Mouse (Mus musculus): ENCODE results near the gene Spata9. TPM values are rescaled to one million over a fixed set of nuclear protein-coding genes. Genes with fewer than 3 reads are reported as not detected.

The Spata9 gene
- polyA plus RNA-seq, 1 experiment from 2014 or later, result 0.22 TPM

DNA sequence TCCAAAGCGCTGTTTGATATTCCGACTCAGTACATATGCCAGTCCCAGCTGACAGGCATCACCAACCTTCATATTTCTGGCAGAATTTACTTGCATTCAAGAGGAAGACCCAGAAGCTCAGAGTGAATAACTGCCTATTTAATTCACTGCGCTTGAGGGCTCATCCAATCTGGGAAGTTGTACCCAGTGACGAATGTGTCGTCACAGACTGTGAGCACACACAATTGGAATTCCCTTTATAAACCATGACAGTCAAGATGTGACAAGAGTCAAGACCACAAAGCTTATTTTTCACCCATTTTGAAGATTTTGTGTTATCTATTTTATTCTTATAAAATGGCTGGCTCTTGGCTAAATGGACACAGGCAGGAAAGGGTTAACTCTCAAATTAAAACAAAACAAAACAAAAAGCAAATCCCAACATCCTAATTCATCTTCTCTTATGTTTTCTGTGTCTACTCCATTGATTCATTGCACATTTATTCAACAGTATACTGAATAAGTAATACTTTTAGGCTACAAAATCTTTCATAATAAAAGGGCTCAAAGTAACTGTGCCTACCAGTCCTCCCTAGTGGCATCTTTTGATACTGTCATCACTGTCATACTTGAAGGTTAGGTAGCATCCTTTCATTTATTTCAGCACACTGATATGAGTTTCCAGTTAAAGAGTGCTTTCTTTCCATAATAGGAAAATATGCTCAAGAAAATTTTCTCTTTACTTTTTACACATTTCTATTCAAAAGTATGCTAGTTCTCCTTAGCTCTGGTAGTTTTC is 25.2 kb upstream of the Spata9 start:
- H3K9me3 ChIP-seq (ENCODE audit: control insufficient read depth, low read length), result no peaks in the 10 kb centered on the region
- ATAC-seq, result no peak
- H3K4me2 ChIP-seq (ENCODE audit: low read depth, low read length), result peak overlapping the region; percentile 39
- peak overlapping the region; percentile 7; the same call in 1 of the 2 replicates for H3K27ac ChIP-seq (ENCODE audit: low read length)
- WGBS, result 80% methylated on average over 5 of the region's 5 CpGs
- H3K36me3 ChIP-seq (ENCODE audit: control insufficient read depth, insufficient read depth, low read length), result peaks cover 10% of the 10 kb centered on the region; the same call in 1 of the 2 replicates
- H3K4me3 ChIP-seq (ENCODE audit: low read length), result no peak overlapping the region
- H3K4me1 ChIP-seq (ENCODE audit: control insufficient read depth, insufficient read depth, low read length), result peaks cover 3% of the 10 kb centered on the region
- H3K27me3 ChIP-seq (replicated peaks; ENCODE audit: control insufficient read depth, insufficient read depth, low read length), result no peaks in the 10 kb centered on the region
- no peak overlapping the region for H3K9ac ChIP-seq (ENCODE audit: low read depth, low read length)

DNA sequence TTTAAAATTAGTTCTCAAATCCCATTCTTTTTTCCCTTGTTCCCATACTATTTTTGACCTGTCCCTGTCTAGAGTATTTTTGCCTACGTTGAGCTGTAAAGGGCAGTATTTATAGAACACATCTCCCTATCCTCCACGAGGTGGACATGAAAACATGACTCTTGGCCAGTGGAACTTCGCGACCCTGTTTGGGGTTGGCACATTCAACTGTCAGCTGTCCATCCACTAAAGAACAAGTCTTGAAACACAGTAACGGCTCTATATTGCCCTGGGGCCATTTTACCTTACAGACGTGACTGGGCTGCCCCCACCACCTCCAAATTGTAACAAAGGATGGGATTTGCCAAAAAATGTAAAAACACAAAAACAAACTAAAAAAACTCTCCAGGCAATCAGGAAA is 24.2 kb upstream of the Spata9 start:
- H3K4me2 ChIP-seq (ENCODE audit: low read depth, low read length), result peak overlapping the region; percentile 86
- WGBS, result 0% methylated on average over 6 of the region's 6 CpGs
- H3K4me3 ChIP-seq (ENCODE audit: low read length), result peak overlapping the region; percentile 79
- H3K27ac ChIP-seq (ENCODE audit: low read length), result peak overlapping the region; percentile 98
- peak; percentile 18; the same call in 1 of the 2 replicates for ATAC-seq
- H3K9ac ChIP-seq (ENCODE audit: low read depth, low read length), result peak overlapping the region; percentile 94
- no peaks in the 10 kb centered on the region for H3K9me3 ChIP-seq (ENCODE audit: control insufficient read depth, low read length)
- peaks cover 8% of the 10 kb centered on the region; the same call in 1 of the 2 replicates for H3K36me3 ChIP-seq (ENCODE audit: control insufficient read depth, insufficient read depth, low read length)
- peaks cover 3% of the 10 kb centered on the region for H3K4me1 ChIP-seq (ENCODE audit: control insufficient read depth, insufficient read depth, low read length)
- H3K27me3 ChIP-seq (replicated peaks; ENCODE audit: control insufficient read depth, insufficient read depth, low read length), result no peaks in the 10 kb centered on the region

DNA sequence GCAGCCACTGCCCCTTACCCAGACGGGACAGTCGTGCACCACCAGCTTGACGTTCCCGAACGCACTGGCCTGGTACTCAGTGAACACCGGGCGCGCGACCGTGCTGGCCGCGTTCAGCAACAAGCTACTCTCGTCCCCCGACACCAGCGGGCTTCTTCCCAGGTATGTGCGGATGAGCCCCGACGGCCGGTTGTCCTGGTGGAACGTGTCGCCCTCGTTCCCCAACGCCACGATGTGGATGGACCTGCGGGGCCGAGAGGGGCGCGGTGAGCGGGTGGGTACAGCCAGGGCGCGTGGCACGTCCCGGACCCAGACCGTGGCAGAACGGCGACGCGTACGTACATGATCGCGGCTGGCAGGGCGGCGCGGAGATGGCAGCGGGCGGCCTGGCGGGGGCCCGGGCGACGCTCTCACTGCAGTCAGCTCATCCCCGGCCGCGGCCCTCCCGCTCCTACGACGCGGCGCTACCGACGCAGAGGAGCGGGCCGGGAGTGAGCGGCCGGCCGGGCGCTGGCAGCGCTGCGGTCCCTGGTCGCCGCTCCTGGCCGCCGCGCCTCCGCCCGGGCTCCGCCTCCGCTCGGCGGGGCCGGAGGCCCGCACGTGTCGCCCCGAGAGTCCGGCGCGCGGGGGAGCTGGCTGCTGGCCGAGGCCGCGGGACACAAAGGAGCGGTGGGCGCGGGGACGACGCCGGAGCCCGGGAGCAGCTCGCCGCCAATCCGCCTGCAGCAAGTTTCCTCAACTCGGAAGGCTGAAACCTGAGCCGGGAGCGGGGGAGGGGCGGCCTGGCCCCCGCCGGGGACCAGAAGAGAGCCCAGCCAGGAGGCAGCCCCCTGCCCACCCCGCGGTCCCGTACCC is 23.5 kb upstream of the Spata9 start, which contains the start of gene Rhobtb3:
TSS of gene Rhobtb3 (minus strand) at position 737 of the 855 bp plus-strand sequence.
- WGBS, result 0% methylated on average over 105 of the region's 110 CpGs
- Histone ChIP-seq H3K9me3 (ENCODE audit: control insufficient read depth, low read length) (no peaks in the 10 kb centered on the region), H3K27me3 (replicated peaks; ENCODE audit: control insufficient read depth, insufficient read depth, low read length) (no peaks in the 10 kb centered on the region)

DNA sequence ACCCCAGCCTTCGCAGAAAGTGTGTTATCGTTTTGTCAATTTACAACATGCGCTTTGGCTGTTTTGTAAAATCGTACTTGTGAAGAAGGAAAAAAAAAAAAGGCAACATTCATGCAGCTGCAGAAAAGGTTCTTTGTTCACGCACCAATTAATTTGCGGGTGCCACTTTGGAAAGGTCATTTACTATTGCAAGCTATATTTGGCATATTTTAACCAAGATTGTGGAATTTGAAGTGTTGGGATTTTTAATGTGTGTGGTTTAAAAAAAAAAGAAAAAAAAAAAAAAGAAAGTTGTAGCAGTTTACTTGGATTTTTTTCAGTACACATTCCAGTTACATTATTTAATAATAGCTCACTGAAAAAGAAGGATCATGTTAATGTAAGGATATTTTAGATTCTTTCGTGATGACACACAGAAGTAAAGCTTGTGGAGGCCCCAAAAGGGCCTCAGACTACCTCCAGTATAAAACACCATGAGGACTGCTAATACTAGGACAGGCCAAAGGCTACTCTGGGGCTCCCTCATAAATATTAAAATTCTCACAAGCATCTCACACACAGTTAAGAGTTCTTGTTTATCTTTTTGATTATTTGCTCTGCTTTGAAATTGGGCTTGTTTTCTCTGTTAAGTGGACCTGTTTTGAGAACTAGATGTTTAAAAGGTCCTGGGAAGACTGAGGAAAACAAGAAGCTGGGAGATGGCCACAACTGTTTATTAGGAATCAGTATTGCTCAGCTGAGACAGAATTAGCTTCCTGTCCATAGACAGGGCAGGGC is 22.7 kb upstream of the Spata9 start:
- Histone ChIP-seq H3K27me3 (replicated peaks; ENCODE audit: control insufficient read depth, insufficient read depth, low read length) (no peaks in the 10 kb centered on the region), H3K36me3 (ENCODE audit: control insufficient read depth, insufficient read depth, low read length) (no peaks in the 10 kb centered on the region), H3K27ac (ENCODE audit: low read length) (peak overlapping the region; percentile 98), H3K9me3 (ENCODE audit: control insufficient read depth, low read length) (no peaks in the 10 kb centered on the region), H3K4me3 (ENCODE audit: low read length) (peak overlapping the region; percentile 79), H3K9ac (ENCODE audit: low read depth, low read length) (peak overlapping the region; percentile 94), H3K4me2 (ENCODE audit: low read depth, low read length) (peak overlapping the region; percentile 86), H3K4me1 (ENCODE audit: control insufficient read depth, insufficient read depth, low read length) (peaks cover 3% of the 10 kb centered on the region)
- ATAC-seq, result no peak
- 3% methylated on average over 7 of the region's 7 CpGs for WGBS

More for the DNA sequence above, 23.5 kb upstream of the Spata9 start, which contains the start of gene Rhobtb3:
- Histone ChIP-seq H3K4me3 (ENCODE audit: low read length) (peak within 1 kb of the TSS; percentile 79), H3K4me2 (ENCODE audit: low read depth, low read length) (peak within 1 kb of the TSS; percentile 86), H3K9ac (ENCODE audit: low read depth, low read length) (peak within 1 kb of the TSS; percentile 94), H3K27ac (ENCODE audit: low read length) (peak within 1 kb of the TSS; percentile 98), H3K36me3 (ENCODE audit: control insufficient read depth, insufficient read depth, low read length) (0 out of 2 replicates have a peak, but pooled peaks cover 4% of the 10 kb centered on the region), H3K4me1 (ENCODE audit: control insufficient read depth, insufficient read depth, low read length) (peaks cover 3% of the 10 kb centered on the region)
- ATAC-seq, result peak; percentile 86

DNA sequence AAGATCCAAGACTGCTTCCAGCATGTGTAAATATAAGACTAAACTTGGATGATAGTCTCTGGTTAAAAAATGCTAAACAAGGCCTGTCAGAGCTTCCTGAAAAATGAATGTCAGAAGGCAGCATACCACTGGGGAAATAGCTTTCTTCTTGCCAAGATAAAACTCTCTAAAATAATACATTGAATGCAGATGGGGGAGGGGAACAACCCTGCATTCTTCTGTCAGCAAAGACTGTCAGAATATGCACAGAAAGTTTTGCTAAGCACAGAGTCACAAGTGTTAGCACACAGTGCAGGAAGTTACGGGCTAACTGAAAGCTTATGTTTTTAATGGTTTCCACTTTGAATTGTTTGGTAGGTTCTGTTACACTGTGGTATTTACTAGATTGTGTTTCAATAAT is 16.7 kb upstream of the Spata9 start:
- Histone ChIP-seq H3K9ac (ENCODE audit: low read depth, low read length) (no peak overlapping the region), H3K36me3 (ENCODE audit: control insufficient read depth, insufficient read depth, low read length) (no peaks in the 10 kb centered on the region), H3K27ac (ENCODE audit: low read length) (no peak overlapping the region), H3K9me3 (ENCODE audit: control insufficient read depth, low read length) (no peaks in the 10 kb centered on the region), H3K4me3 (ENCODE audit: low read length) (no peak overlapping the region), H3K4me1 (ENCODE audit: control insufficient read depth, insufficient read depth, low read length) (no peaks in the 10 kb centered on the region), H3K27me3 (replicated peaks; ENCODE audit: control insufficient read depth, insufficient read depth, low read length) (no peaks in the 10 kb centered on the region), H3K4me2 (ENCODE audit: low read depth, low read length) (no peak overlapping the region)
- ATAC-seq, result peak; percentile 67
- WGBS, result 40% methylated on average over 1 of the region's 1 CpGs

DNA sequence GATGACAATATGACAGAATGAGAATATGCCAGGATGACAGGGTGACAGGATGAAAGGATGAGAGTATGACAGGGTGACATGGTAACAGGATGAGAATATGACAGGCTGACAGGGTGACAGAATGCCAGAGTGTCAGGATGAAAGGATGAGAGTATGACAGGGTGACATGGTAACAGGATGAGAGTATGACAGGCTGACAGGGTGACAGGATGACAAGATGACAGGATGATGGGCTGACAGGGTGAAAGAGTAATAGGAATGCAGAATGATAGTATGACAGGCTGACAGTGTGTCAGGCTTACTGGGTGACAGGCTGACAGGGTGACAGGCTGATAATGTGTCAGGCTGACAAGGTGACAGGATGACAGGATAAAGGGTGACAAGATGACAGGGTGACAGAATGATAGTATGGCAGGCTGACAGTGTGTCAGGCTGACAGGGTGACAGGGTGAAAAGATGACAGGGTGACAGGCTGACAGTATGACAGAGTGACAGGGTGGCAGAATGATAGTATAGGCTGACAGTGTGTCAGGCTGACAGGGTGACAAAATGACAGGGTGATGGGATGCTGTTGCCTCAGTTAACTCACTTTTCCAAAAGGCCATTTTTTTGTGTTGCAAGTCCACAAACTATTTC is 11.5 kb upstream of the Spata9 start:
- no peaks in the 10 kb centered on the region for H3K36me3 ChIP-seq (ENCODE audit: control insufficient read depth, insufficient read depth, low read length)
- no peaks in the 10 kb centered on the region for H3K27me3 ChIP-seq (replicated peaks; ENCODE audit: control insufficient read depth, insufficient read depth, low read length)
- no peak overlapping the region for H3K27ac ChIP-seq (ENCODE audit: low read length)
- H3K9me3 ChIP-seq (ENCODE audit: control insufficient read depth, low read length), result no peaks in the 10 kb centered on the region
- no peak overlapping the region for H3K4me2 ChIP-seq (ENCODE audit: low read depth, low read length)
- H3K4me3 ChIP-seq (ENCODE audit: low read length), result no peak overlapping the region
- ATAC-seq, result no peak
- H3K4me1 ChIP-seq (ENCODE audit: control insufficient read depth, insufficient read depth, low read length), result no peaks in the 10 kb centered on the region
- H3K9ac ChIP-seq (ENCODE audit: low read depth, low read length), result no peak overlapping the region

DNA sequence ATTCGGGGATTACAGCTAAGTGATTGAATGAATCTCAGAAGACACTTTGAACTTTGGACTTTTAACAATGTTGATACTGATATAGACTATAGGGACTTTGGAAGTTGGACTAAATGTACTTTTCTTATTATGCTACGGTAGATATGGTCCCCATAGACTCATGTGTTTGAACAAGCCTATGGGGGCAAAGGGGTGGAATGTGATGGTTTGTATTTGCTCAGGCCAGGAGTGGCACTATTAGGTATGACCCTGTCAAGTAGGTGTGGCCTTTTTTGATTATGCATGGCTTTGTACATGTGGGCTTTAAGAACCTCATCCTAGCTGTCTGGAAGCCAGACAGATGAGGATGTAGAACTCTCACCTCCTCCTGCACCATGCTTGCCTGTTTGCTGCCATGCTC is 7.5 kb downstream of the Spata9 start:
- H3K27ac ChIP-seq (ENCODE audit: low read length), result no peak overlapping the region
- H3K9me3 ChIP-seq (ENCODE audit: control insufficient read depth, low read length), result no peaks in the 10 kb centered on the region
- H3K27me3 ChIP-seq (replicated peaks; ENCODE audit: control insufficient read depth, insufficient read depth, low read length), result no peaks in the 10 kb centered on the region
- ATAC-seq, result peak; percentile 89
- H3K36me3 ChIP-seq (ENCODE audit: control insufficient read depth, insufficient read depth, low read length), result no peaks in the 10 kb centered on the region
- H3K4me2 ChIP-seq (ENCODE audit: low read depth, low read length), result no peak overlapping the region
- no peak overlapping the region for H3K4me3 ChIP-seq (ENCODE audit: low read length)
- no peak overlapping the region for H3K9ac ChIP-seq (ENCODE audit: low read depth, low read length)
- 62% methylated on average over 2 of the region's 2 CpGs for WGBS
- H3K4me1 ChIP-seq (ENCODE audit: control insufficient read depth, insufficient read depth, low read length), result no peaks in the 10 kb centered on the region

DNA sequence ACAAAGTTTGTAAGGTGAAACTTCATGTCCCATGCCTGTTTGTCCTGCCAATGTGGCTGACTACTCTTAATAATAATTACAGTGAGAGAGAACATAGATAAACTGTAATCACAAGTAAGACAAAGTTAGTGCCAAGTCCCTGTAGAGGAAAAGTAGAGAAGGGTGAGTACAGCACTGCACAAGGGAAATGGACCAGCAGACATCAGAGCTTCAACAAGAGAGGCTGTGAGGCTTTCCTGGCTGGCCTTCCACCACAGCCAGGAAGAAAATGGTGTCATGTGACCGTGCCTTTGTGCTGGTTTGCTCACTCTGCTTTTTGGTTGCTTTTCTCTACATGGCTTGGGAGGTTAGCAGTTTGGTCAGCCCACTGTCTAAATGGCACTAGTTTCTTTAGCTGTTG is 8.7 kb downstream of the Spata9 start:
- Histone ChIP-seq H3K27me3 (replicated peaks; ENCODE audit: control insufficient read depth, insufficient read depth, low read length) (no peaks in the 10 kb centered on the region), H3K4me1 (ENCODE audit: control insufficient read depth, insufficient read depth, low read length) (no peaks in the 10 kb centered on the region), H3K4me3 (ENCODE audit: low read length) (no peak overlapping the region), H3K9ac (ENCODE audit: low read depth, low read length) (no peak overlapping the region), H3K27ac (ENCODE audit: low read length) (no peak overlapping the region), H3K9me3 (ENCODE audit: control insufficient read depth, low read length) (no peaks in the 10 kb centered on the region), H3K36me3 (ENCODE audit: control insufficient read depth, insufficient read depth, low read length) (no peaks in the 10 kb centered on the region), H3K4me2 (ENCODE audit: low read depth, low read length) (no peak overlapping the region)
- no peak for ATAC-seq
- WGBS, result 70% methylated on average over 1 of the region's 1 CpGs

Data from intestine, embryonic 16.5 days (tissue).